Mouse (Mus musculus) layer of hippocampus, postnatal 10 days (tissue): ENCODE data around the gene Tph2. TPM values are rescaled to one million over a fixed set of nuclear protein-coding genes. Genes with fewer than 3 reads are reported as not detected.

ENCODE experiments used
- DNase-seq, 2 experiments: peaks; one replicate each; pipeline ENCODE4 v3.0.0; 2021; ENCODE audit warnings: low spot score in 2 of 2
- total RNA-seq, 2 experiments: library from RNA; stranded (reverse); gene quantifications; 2 replicates each; pipeline ENCODE4 v1.2.3; 2021

The Tph2 gene
- total RNA-seq, 2 experiments from 2014 or later: 1.0 to 1.1 TPM

DNA sequence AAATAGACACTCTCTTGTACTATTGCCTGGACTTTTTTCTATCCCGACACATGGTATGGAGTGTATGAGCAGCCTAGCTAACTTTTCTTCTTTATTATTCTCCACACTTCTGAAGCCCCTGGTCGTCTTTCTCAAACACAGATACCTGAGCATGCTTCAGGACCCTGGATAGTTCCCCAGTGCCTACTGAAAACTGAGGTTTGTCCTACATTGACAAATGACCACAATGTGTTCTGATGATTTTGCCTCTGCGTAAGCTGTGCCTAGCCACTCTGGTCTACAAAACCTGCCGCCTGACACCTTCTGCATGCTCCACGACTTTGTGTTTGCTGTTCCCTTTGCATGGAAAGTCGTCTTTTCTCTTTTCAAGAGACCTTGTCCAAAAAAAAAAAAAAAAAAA lies 41.2 kb downstream of the Tph2 start:
- no peak for DNase-seq

DNA sequence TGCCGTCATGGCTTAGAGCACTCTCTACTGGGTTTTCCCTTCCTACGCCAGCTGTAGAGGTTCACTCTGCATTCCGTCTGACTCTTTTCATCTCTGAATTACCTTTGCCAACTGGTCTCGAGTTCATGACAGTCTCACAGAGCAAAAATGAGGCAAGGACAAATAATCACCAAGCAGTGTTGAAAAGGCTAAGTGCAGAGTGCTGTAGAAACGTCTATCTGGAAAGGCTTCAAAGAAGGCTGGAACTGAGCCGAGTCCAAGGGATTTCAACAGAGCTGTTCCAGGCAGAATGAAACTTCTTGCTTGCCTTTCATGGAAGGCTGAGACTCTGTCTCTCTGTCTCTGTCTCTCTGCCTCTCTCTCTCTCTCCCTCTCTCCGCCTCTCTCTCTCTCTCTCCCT lies 47.8 kb downstream of the Tph2 start:
- no peak for DNase-seq

DNA sequence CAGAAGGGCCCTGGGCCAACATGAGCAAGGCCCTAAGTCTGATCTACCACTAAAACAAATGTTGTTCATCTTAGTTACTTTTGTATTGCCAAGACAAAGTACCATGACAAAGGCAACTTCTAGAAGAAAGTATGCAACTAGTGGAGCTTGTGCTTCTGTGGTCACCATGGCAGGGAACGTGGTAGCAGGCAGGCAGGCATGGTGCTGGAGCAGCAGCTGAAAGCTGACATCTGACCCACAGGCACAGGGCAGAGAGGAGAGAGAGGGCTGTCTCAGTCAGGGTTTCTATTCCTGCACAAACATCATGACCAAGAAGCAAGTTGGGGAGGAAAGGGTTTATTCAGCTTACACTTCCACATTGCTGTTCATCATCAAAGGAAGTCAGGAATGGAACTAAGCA lies 56.9 kb downstream of the Tph2 start:
- no peak for DNase-seq

DNA sequence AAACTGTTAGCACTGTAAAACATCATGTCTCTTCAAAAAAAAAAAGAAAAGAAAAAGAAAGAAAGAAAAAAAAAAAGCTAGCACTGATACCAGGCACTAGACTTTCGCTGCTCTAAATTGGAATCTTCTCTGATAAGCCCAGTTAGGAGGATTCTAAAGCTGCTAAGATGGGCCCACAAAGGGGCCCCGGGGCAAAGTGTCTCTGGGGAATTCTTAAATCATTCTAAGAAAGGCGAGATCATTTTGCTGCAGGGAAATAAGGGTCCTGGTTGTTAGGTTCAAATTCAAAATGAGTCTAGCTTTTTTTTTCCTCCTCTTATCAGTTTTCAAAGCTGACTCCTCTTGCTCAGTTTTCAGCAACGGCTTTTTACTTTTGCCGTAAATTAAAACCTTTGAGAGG lies 59.3 kb downstream of the Tph2 start:
- DNase-seq: no peak

DNA sequence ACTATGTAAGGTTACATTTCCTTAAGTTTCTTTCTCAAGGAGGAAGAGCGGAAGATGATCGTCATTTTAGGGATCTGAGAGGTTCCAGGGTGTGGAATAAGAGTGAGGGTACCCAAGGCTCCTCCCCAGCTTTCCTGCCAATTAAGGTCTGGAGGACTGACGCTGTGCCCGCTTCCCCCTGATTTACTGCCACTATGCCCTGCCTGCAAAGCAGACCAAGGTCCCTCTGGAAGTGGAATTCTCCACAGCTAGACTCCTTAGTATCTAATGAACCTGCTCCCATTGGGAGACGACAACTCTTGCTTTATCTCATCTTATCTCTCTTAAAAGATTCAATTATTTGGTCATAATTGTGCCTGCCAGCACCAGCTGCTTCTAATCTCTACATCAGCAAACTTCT lies 59.8 kb downstream of the Tph2 start:
- DNase-seq: no peak

DNA sequence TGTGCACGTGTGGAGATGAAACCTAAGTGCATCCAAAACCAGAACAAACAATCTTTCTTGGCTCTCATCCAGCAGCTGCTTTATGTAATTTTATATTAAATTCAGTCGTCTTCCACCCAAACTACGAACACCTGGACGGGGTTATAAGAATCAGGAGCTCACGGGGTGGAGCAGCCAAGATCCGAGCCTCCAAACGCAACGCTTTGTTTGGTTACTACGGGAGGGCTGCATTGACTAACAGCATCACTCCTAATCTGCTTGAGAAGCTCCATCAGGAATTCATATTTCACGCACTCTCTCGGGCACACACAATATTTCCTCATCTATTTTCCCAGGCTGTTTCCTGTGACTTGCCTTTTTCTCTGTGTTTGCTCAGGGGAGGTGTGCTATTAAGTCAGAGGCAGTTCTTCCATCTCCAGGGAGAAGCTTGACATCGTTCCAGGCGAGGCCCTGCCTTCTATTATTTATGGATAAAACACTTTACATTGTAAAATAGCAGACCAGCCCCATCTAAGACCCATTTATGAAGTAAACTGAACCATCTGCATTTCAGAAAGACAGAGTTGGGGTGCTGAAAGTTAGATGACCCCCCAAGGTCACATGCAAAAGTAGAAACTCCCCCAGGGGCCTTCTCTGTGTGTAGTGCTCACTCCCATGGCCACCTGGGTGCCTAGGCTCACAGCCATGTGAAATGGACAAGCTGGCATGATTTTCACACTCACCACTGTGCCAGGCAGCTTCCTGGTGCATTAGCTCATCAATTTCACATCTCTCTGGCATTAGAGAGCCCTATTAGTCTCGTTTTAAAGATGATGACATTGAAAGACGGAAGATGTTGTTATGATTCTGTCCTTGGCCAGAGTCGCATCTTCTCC lies 76.9 kb downstream of the Tph2 start:
- no peak for DNase-seq

DNA sequence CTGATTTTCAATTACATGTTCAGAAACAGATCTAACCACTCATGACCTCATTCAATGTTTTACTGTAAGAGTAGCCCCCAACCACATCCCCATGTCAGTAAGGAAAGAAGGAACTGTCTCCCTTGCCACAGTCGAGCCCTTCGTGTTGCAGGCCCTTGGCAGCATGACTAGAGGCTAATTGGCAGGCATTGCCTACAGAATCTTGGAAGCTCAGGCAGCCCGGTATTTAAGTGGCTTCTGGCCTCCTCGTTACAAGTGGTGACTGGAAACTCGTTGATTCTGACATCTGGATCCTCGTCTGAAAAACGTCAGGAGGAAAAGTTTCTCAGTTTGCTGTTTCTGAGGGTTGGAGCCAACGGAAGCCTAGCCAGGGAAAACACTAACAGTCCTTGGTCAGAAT lies 80.6 kb downstream of the Tph2 start:
- DNase-seq: no peak

DNA sequence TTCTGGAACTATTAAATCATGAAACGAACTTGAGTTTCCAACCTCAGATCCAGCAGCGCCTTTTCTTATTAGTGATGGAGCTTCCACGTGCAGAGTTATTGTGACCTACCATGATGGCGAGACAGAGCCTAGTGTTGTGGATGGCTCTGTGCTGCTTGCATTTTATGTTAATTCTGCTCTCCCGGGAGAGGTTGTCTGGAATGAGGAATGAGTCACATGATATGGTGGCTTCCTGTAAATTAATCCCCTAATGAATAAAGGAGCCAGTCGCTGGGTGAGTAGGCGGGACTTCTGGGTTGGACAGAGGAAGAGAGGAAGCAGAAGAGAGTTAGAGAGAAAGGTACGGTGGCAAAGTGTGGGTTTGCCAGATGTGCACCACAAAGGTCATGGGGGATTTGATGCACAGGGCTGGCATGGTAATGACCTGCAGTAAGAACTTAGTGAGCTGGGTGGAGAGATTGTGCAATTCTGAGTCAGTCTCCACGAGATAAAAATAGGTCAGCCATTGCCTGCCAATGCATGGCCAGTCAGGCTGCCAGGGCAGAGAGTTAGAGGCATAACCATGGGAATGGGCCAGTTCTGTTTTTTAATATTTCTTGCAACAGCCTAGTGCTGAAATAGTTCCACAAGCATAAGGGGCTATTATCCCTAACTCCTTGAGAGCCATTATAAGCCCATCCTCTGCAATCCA lies 84.8 kb downstream of the Tph2 start:
- DNase-seq: no peak

DNA sequence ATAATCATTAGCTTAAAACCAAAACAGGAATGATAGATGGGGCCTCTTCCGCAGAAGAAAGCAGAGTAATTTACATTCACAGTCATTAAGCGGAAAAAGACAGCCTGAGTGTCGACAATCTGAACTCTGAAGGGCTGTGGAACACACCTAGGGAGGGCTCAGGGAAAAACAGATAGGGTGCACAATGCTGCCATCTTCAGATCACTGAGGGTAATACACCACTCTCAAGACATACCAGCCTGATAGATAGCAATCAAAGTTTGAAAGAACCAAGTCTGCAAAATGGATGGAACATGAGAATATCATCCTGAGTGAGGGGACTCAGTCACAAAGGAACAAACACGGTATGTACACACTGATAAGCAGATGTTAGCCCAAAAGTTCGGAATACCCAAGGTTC lies 87.7 kb downstream of the Tph2 start:
- peak; percentile 71 to 78 for DNase-seq

DNA sequence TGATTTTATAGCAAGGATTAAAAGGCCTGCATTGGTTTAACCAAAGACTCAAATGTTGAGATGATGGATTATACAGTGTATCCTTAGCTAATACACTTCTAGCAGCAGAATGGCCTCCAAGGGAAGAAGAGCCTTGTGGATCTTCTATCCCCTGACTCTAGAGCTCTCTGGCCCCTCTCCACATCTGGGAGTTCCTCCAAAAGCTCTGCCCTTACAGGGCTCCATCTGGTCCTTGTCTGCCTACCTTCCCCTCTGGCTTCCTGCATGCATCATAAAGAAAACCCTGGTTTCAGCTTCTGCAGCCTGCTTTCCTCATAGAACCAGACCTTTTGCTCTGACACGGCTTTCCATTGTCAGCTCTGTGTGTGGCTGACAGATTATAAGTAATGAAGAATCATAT lies 88.6 kb downstream of the Tph2 start:
- DNase-seq: no peak

DNA sequence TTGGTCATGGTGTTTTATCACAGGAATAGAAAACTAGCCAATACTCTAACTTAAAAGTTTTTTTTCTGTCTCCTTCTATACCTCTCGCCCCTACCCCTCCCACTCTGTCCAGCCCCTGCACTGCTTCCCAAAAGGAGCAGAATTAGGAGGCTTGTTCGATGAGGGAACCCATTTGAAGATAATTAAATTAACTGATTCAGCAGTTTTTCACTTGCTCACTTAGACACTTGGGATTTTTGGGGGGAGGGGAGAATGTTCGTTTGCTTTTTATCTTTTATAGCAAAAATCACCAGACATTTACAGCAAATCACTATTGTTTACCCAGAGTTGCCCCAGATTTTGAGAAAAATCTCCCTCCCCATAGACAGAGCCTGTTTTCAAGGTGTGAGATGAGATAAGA lies 106.6 kb downstream of the Tph2 start:
- DNase-seq: no peak

DNA sequence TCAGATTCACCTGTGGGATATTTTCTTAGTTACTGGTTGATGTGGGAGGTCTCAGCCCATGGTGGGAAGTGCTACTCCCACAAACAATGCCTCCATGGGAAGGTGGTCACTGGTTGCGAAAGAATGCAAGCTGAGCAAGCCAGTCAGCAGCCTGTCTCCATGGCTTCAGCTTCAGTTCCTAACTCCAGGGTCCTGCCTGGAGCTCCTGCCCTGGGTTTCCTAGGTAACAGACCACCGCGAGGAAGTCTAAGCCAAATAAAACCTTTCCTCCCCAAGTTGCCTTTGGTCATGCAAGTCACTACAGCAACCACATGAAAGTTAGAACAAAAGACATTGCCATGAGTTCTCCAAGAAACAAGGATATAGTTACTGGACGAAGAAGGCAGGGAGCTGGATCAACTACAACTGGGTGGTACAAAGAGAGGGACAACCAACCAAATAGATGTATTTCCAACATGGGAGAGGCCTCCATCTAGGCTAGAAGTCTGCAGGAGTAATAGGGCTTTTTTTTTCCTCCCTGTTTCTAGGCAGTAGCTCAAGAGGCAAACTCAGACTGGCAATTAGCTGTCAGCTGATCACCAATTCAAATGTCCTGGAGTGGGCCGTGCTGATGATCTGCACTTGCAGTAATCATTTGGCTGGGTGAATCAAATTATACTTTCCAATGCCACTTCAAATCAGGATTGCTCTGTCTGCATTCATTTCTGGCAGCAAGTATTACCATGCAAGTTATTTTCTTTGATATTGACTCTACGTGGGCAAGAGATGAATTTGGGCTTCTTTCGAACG lies 115.5 kb downstream of the Tph2 start:
- DNase-seq: peak in 1 of 2 experiments; percentile 13

DNA sequence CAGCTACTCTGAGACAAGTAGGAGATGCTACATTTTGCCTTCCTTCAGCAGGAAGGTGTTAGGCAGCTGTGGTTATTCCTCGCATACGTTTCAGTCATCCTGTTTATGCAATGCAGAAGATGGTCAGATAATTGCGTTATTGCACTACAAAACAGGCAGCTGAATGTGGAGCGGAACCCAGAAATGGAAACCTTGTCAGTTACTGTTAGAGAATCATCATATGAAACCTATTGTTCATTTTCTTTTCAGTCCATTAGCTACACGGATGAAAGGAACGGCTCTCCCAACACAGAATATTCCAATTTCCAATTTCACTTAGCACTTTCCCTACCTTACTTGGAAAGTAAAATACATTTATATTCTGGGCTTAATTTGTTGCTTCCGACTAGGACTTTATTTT lies 120.9 kb downstream of the Tph2 start:
- DNase-seq: no peak

DNA sequence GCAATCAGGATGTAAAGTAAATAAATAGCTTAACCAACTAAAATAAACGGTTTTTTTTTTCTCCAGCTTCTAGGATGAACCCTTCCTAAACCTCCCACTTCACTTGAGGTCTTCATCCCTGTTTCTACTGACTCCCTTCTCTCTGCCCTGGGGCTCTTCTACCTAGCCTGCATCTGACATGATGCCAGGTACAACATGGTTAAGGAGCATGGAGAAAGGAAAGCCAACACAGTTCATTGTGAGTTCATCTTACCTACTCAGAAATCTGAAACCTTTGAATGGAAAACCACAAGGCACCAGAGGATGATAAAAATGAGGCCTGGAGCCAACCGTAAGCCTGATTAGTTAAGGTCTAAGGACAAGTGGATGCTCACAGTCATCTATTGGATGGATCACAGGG lies 123.3 kb downstream of the Tph2 start:
- no peak for DNase-seq

DNA sequence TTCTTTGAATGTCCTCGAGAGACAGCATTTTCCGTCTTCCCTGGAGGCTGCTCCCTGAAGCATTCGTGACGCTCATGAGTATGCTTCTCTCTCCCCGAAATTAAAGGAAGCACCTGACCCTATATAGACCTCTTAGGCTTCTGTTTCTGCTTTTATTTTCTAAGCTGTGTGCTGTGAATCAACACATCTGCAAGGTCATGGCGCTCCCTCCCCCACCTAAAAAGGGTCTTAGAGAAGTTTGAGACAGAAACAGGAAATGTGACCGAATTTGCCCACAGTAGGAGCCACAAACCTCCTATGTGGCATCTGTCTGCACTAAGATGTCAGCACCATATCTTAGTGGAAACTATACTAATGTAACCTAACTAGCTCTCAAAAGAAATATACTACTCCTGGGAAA lies 124.1 kb downstream of the Tph2 start:
- DNase-seq: no peak

DNA sequence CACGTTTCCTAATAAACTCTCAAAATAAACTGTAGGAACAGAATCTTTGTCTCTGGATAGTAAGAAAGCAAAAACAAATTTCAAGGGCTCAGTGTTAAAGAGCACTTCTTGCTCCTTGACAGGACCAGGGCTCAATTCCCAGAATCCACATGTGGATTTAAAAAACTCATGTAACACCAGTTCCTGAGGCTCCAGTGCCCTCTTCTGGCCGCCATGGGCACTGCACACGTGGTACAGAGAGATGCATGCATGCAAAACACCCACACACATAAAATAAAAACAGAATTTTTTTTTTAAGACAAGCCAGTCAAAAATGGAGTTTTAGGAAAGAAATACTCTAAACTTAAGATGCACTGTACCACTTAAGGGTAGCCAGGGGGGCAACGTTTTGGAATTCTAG lies 133.2 kb downstream of the Tph2 start:
- DNase-seq: peak in 1 of 2 experiments; percentile 13

DNA sequence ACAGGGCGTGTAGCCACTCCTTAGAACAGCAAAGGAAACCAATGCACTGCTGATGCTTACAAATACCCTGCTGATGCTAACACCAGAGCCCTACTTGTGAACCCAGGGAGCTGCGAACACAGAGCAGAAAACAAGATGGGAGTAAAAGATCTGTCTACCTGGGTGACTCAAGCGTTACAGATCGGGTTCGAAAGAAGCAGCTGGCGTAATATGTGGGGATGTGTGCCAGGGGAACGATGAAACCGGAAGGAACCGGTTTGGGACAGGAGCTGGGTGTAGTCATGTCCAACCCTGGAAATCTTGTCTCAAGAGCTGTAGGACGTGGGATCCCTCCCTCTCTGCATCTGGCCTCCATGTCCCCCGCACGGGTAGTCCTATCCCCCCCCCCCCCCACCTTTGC lies 134.1 kb downstream of the Tph2 start:
- DNase-seq: no peak

DNA sequence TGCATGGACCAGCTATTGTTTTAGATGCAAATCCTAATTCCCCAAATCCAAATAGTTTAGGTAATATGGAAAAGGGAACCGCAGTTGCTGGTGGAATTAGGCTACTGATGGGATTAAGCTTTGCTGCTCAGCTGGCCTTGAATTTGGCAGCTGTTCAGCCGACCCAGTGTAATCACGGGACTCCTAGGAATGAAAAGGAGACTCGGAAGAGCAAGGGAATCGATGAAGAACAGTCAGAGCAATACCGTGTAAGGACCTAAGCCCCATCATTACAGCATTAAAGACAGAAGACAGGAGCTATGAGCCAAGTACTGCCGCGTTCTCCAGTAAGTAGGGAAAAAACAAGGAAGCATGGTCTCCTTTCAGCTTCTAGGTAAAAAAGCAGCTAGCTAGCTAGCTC lies 134.6 kb downstream of the Tph2 start:
- DNase-seq: no peak

DNA sequence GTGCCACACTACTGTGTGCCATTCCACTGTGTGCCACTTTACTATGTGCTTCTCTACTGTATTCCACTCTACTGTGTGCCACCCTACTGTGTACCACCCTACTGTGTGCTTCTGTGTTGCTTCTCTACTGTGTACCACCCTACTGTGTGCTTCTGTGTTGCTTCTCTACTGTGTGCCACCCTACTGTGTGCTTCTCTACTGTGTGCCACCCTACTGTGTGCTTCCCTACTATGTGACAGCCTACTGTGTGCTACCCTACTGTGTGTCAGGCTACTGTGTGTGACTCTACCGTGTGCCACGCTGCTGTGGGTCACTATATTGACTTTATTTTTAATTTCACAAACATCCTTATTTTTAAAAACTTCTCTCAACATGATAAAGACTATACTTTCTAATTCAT lies 136.3 kb downstream of the Tph2 start:
- no peak for DNase-seq

DNA sequence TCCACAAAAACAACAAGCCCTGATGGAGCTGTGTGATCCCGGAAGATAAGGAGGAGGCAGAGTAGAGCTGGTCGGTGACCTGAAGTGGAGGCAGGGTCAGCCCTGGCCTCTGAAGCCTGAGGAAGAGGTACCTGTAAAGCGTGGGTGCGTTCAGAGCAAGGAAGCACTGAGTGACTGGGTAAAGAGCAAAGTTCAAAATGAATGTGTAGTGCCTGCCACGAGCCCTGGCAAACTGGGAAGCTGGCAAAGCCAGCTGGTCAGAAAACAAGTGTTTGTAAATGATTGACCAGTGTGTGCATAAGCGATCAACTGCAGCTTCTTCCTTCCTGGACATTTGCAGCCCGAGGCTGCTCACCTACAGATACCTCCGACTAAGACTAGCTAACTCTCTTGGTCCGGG lies 149.1 kb downstream of the Tph2 start:
- DNase-seq: no peak
